Mouse (Mus musculus): ENCODE results near the gene Gm20605.

DNA sequence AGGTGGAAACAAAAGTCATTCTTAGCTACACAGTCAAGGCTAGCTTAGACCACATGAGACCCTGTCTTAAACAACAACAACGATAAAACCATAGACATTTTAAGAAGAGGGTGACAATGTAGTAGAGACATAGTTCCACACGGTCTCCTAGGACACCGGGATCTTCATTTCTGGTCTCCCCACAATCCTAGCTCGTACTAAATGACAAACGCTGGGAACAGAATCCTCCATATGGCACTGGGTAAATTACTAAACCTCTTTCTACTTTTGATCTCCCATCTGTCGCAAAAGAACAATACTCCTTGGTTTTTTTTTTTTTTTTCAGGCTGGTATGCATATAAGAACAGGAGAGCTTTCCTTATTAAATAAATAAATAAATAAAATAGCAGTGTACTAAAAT lies 53.6 kb downstream of the Gm20605 start:
- TF ChIP-seq CTCF (IDR thresholded peaks at IDR 0.05; ENCODE audit: borderline replicate concordance, extremely low read depth, insufficient read depth, insufficient read length) (no peak), POLR2A (IDR thresholded peaks at IDR 0.05; ENCODE audit: borderline replicate concordance, extremely low read depth, insufficient read depth, insufficient read length, poor library complexity, severe bottlenecking) (no peak)
